Mouse (Mus musculus): ENCODE data around the gene Hdac11.

- TF ChIP-seq POLR2A (IDR thresholded peaks at IDR 0.05; ENCODE audit: insufficient read depth, low read length): no peak
- no peak for TF ChIP-seq CTCF (IDR thresholded peaks at IDR 0.05; ENCODE audit: low read depth, low read length)
Observed at GRCm38 (mm10) chr6:91157237-91157570, 739 bp downstream of the Hdac11 start.
